Mouse (Mus musculus) left cerebral cortex, postnatal 25 days (tissue): ENCODE measurements around the gene Taf8. TPM values are rescaled to one million over a fixed set of nuclear protein-coding genes. Genes with fewer than 3 reads are reported as not detected.
"Not testable (repeated sequence)": the region's sequence is repeated elsewhere in the genome, so short reads cannot be mapped to it uniquely, and the experiment has no call there.

Experiments
- DNase-seq, 2 experiments: peaks; one replicate each; pipeline ENCODE4 v3.0.0; 2022; ENCODE audit warnings: low spot score in 2 of 2, mixed read lengths in 1 of 2
- intact Hi-C: fragments of 180-260 bp; cut with DNase I; formaldehyde crosslinking; loops from one replicate; pipeline ENCODE4 v1.15.1; 2025
- total RNA-seq, 2 experiments: library from RNA; stranded (reverse); gene quantifications; 2 replicates each; pipeline ENCODE4 v1.2.3; 2021

The Taf8 gene
- total RNA-seq, 2 experiments from 2014 or later, result 16.4 to 16.7 TPM

DNA sequence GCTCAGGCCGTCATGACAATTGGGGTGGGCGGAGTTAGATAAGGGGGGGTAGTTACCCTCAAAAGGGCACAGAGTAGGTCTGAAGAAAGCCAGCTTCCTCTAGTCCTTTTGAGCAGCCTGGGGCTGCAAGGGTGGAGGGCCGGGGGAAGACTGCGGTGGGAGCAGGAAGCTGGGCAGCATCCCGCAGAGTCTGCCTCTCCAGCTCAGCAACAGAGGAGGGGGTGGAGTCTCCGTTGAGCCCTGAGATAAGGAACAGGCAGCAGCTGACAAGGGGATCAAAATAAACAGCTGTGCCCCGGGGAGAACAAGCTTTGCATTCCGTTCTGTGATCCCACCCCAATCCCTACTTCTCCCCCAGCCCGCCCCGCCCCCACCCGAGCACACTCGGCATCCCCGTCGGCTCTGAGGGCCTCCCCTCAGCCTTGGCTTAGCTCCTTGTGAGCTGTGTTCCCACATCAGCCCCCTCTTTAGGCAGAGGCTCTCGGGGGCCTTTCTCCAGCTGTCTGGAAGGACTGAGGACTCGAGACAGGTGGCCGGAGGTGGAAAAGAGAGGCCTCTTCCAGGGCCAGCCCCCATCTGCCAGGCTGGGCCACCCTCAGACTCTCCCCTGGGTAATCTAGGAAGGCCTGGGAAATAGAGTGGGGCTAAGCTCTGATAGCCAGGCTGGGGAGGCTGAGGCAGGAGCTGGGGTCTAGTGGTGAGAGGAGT, 19.6 kb upstream of the Taf8 start:
- DNase-seq, result peak in 1 of 2 experiments; percentile 46
- intact Hi-C loops, result no loop called here

- no peak for DNase-seq
- intact Hi-C loops, result no loop called here
These were observed 16.1 kb upstream of the Taf8 start for GRCm38 (mm10) chr17:47518205-47518604.

DNA sequence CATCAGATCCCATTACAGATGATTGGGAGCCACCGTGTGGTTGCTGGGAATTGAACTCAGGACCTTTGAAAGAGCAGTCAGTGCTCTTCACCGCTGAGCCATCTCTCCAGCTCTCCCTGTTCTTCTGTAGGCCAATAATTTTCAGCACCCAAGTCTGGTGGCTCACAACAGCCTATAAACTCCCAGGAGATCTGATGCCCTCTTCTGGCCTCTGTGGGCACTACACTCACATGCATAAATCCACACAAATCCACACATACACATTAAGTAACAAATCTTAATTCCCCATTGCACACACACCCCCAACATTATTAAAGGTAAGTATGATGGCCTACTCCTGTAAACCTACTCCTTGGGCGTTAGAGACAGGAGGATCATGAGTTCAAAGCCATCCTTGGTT, 14.1 kb upstream of the Taf8 start:
- intact Hi-C loops, result no loop called here

DNA sequence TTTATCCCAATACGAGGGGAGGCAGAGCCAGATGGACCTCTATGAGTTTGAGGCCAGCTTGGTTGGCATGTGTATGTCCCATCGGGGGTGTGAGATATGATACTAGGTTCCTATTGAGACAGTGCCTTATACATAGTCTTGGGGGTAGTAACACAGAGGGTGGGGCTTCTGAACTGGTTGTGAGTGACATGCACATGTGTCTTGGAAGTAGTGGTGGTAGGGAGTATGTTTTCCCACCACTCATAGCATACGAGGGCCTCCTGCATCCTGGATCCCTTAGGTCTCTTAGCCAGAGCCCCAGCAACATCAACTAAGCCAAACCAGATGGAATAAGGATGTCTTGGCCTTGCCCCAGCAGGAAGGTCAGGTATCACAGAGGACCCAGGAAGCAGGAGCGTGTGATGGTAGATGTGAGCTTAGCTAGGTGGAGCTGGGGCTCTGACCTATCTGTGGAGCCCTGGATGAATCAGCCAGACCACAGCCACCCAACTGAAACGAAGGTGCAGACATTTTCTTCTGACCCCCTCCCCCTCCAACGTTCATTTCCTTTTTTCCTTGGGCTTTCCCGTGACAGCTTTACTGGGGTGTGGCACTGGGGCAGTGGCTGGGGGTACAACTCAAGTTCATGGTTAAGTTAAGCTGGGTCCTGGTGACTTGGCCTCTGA, 13.2 kb upstream of the Taf8 start:
- intact Hi-C loops, result no loop called here
- no peak for DNase-seq

More for the DNA sequence above, 14.1 kb upstream of the Taf8 start:
- no peak for DNase-seq

- DNase-seq, result no peak
- intact Hi-C loops, result no loop called here
These were observed 11.1 kb upstream of the Taf8 start for GRCm38 (mm10) chr17:47512956-47513775.

DNA sequence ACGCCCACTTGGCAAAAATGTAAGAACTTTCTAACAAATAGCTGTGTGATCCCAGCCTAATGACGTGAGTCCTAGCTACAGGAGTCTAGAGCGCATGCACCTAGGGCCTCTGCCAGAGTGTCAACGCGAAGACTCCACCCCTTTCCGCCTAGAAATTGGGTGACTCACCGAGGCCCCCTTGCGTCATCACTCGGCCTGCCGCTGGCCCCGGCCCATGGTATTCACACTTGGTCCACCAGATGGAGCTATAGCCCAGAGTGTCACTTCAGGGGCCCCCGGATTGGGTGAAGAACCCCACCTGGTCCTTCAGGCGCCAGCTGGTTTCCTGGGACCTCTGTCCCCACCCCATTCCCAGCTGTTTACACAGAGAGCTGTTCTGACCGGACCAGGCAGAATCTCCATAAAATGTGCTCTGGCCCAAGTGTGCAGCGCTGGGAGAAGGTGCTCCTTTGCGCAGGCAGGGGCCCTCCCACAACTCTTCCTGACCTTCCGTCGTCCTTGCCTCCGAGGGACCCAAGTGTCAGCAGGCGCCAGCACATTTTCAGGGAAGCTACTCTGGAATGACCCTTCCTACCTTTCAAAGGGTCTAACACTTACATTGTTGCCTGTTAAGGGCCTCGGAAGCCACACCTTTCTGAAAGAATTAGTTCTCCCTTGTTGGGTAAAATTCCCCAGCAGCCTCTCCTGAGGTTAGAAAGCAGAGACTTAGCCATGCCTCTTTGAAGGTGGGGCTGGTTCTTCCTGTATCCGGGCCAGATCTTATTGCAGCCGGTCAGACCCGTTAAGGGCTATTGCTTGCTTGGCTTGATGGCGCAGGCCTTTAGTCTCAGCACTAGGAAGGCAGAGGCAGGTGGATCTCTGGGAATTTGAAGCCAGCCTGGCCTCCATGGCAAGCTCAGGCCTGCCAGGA, 9.3 kb upstream of the Taf8 start:
- intact Hi-C loops, result loop anchor here (1.0 kb wide), 1 partner anchor 83 kb away; no protein-coding TSS in a partner anchor
- peak; percentile 94 to 97 for DNase-seq

- intact Hi-C loops, result no loop called here
- no peak for DNase-seq
These were observed 7.1 kb upstream of the Taf8 start for GRCm38 (mm10) chr17:47509031-47509705.

DNA sequence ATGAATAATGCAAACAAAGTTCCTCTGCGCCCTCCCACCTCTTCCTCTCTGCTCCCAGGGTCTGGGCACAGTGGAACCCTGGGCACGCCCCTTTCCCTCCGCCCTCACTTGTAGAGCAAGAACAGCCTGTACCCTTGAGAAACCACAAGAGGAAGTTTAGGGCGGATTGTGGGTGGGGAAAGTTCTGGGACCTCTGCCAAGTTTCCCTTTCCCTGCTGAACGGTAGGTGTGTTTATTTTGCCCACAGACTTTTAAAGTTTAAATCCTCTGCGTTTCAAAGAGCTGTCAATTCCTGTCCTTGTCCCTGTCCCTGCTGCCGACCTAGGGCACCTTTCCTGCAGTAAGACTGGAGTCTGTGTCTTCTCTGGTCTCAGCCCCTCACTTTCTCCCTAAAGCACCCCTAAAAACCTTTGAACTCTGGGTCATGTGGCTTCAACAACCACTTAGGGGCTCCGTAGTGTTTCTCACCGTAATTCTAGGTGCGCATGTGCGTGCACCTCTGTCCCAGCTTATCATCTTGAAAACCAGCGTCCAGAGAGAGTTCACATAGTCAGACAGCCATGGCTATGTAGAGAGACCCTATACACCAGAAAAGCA, 6.0 kb upstream of the Taf8 start:
- peak; percentile 89 to 94 for DNase-seq
- intact Hi-C loops, result no loop called here

- no peak for DNase-seq
- intact Hi-C loops, result no loop called here
These were observed 5.4 kb upstream of the Taf8 start for GRCm38 (mm10) chr17:47507523-47507922.

- intact Hi-C loops, result no loop called here
- DNase-seq, result no peak
These were observed 4.6 kb upstream of the Taf8 start for GRCm38 (mm10) chr17:47506697-47507096.

DNA sequence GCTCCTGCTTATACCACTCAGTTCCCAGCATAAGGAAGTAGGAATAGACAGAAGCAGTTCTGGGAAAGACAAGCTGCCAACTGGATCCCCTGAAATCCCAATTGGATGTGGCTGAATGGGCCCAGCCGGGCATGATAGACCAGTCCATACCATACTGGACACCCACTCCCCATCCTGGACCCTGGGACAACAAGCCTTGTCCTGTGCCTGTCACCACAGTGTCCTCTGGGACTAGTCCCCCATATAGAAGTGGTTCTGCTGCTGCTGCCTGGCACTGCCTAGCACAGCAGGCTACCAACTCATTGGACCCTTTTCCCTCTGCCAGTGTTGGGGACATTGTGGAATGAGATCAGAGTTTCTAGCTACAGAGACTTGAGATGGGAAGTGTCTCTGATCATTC, 4.0 kb upstream of the Taf8 start:
- DNase-seq, result no peak
- intact Hi-C loops, result no loop called here

DNA sequence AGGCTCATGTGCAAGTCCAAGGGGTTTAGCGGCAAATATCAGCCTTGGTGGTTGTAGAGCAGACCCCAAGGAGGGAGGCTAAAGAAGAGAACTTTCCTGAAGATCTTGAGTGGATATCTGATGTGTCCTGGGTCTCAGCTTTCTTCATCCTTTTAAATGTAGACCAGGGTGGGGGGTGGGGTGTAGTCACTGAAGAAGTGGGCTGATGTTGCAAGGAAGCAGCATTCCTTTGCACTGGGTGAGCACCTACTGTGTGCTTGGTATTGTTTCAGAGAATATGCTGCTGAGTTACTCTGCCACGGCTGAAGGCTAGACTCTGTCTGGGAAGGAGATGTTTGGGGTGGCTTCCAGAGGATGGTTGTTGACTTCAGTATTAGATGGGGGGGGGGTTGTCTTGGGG, 3.5 kb upstream of the Taf8 start:
- intact Hi-C loops, result loop anchor here (2.0 kb wide), 1 partner anchor 183 kb away; the partner anchor contains the start of genes Frs3 and Tomm6
- no peak for DNase-seq

DNA sequence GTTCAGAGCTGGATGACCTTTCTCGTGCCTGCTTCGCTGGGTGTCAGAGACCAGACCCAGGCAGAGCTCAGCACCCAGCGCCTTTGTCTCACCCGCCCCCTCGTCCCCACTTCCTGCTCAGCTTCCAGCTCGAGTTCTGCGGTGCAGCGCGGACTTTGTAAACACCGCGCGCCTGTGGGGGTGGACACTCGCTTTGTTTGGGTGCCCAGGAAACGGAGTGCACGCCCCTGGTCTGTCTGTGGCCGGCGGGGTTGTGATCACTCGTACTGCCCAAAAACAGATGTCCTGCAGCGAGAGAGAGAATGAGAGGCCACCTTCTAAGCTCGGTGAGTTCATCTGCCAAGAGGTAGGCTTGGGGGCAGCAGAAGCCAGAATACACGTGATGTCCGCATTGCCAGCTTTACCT, 2.9 kb upstream of the Taf8 start, which contains the start of gene Ccnd3:
TSS of gene Ccnd3 (plus strand) at position 111 of the 406 bp plus-strand sequence.
- DNase-seq, result peak; percentile 66 to 70
- intact Hi-C loops, result loop anchor here (2.0 kb wide), 1 partner anchor 184 kb away; the partner anchor contains the start of genes Frs3 and Tomm6

DNA sequence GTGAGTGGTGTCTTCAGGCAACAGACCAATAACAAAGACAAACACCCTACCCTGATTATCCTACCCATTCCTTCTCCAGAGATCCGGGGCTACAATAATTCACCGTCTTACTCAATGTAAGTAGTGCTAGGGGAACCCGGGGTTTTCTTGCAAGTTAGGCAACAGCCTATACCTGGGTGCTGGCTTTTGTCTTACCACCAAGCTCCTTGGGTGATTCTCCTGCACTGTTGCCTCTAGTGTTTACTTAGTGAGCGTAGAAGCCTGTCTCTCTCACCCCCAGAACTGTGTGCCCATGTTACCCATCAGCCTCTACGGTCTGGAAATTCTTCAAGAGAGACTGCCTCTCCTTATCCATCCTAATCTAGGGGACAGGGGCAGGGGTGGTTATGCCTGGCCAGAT, 2.1 kb upstream of the Taf8 start:
- DNase-seq, result no peak
- intact Hi-C loops, result loop anchor here (2.0 kb wide), 1 partner anchor 185 kb away; the partner anchor contains the start of genes Frs3 and Tomm6

DNA sequence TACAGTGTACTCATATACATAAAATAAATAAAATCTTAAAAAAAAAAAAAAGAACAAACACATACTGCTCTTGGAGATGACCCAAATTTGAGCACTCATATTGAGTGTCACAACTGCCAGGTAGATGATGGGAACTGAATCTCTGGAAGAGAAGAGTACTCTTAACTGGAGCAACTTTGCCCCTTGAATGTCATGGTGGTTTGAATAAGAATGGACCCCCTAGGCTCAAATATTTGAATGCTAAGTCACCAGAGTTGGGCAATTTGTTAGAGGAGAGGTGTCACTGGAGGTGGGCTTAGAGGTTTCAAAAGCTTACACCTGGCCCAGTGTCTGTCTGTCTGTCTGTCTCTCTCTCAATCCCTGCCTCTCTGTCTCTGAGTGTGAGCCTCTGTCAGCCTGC, 1.6 kb upstream of the Taf8 start:
- no peak for DNase-seq
- intact Hi-C loops, result loop anchor here (2.0 kb wide), 1 partner anchor 185 kb away; the partner anchor contains the start of genes Frs3 and Tomm6

GRCm38 (mm10) chr17:47502707-47503045, 584 bp upstream of the Taf8 start:
- intact Hi-C loops, DNase-seq: not testable (repeated sequence)

- intact Hi-C loops, result no loop called here
- no peak for DNase-seq
These were observed 561 bp downstream of the Taf8 start for GRCm38 (mm10) chr17:47501531-47501930.

DNA sequence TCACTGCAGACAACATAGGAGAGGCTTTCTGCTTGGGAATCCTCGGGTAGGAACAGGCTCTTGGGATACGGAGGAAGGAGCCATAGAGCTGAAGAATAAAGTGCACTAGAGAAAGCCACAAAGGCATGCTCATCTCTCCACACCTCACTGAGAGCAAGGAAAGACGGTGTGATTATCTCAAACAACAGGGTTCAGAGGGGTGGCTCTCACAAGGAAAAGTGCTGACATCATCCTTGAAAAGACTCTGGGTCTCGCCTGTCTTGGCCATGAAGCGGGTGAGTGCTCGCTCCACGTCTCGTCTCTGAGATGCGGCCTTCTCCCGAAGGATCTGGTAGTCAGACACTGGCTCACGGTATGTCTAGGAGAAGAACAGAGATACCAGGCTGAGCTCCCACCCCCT, 8.0 kb downstream of the Taf8 start:
- DNase-seq, result no peak
- intact Hi-C loops, result no loop called here
